Mouse (Mus musculus): ENCODE results near the gene Spag4.

Gene Spag4

GRCm38 (mm10) chr2:156065099-156066041 is at the start of gene Spag4:
Gene Spag4, plus strand, starts transcription at chr2:156065175.
- DNase-seq (ENCODE audit: low spot score), result peak; percentile 86

DNA sequence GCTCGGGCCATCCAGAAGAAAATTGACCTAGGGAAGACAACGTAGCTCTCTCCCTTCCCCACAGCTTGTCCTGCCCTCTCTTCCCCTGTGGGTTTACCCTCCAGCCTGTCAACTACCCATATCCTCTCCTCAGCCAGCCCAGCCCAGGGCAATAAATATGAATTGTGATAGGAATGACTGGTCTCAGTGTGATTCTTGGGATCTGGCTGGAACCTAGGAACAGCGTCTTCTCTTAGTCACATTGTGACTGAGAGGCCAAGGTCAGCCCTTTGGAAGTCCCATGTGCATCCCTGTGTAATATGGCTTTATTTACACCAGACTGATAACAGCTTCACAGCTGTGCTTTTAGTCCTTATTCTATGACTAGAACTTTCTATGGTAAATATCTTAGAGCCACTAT is 46.9 kb upstream of the Spag4 start:
- DNase-seq (ENCODE audit: low spot score), result no peak

DNA sequence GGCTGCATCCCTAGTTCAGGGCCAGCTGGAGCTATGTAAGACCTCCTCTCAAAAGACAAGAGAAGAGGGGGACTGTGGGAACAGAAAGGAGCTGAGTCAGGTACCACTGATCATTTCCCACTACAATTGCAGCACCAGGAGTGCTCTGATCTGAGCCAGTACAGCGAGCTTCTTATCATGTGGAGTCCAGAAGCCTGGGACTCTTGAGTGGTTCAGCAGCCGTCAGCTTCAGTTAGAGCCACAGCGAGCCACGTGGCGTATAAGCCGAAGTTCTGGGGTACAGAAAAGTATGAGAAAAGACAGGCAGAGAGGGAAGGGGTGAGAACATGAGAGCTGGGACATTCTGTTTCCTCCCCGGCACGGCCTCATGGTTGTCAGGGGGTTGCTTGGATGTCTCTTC is 43.8 kb upstream of the Spag4 start:
- DNase-seq (ENCODE audit: low spot score), result no peak

- no peak for DNase-seq (ENCODE audit: low spot score)
Measured at GRCm38 (mm10) chr2:156021765-156022164, 43.2 kb upstream of the Spag4 start.

- no peak for DNase-seq (ENCODE audit: low spot score)
Measured at GRCm38 (mm10) chr2:156025482-156025881, 39.5 kb upstream of the Spag4 start.

DNA sequence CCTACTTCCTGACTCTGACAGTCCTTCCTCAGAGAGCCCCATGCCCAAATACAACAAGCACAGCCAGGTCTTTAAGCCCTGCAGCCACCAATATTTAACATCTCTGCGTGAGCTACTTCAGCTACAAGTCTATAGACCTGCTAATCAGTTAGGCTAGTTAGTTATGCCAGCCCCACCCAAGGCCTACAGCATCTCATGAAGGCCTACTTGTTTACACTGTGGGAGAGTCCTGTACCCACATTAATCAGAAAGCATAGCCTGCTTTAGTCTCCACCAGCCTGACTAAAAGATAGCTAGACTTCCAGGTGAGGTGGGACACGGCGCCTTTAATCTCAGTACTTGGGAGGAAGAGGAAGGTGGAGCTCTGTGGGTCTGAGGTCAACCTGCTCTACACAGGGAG is 25.6 kb upstream of the Spag4 start:
- no peak for DNase-seq (ENCODE audit: low spot score)

- DNase-seq (ENCODE audit: low spot score), result no peak
Measured at GRCm38 (mm10) chr2:156042903-156043302, 22.1 kb upstream of the Spag4 start.

DNA sequence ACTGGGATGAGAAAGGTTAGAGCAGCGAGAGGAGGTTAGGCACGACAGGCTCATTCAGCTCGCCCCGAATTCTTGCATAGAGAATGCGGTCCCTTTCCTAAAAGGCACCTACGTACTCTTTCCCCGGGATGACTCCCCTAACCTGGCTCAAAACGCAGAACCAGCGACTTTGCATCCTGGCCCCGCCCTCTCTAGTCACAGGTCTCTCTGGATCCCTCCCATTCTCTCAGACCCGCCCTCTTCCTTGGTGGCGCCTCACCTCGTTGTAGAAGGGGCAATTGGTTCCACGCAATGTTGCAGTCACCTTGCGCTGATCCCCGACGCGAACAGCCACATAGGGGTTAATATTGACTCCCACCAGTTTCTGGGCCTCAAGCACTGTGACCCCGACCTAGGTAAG is 17.0 kb upstream of the Spag4 start:
- peak; percentile 18 for DNase-seq (ENCODE audit: low spot score)

- no peak for DNase-seq (ENCODE audit: low spot score)
Measured at GRCm38 (mm10) chr2:156052816-156053215, 12.2 kb upstream of the Spag4 start, which contains the start of gene Fer1l4. Gene Fer1l4, minus strand, starts transcription at chr2:156052947.

DNA sequence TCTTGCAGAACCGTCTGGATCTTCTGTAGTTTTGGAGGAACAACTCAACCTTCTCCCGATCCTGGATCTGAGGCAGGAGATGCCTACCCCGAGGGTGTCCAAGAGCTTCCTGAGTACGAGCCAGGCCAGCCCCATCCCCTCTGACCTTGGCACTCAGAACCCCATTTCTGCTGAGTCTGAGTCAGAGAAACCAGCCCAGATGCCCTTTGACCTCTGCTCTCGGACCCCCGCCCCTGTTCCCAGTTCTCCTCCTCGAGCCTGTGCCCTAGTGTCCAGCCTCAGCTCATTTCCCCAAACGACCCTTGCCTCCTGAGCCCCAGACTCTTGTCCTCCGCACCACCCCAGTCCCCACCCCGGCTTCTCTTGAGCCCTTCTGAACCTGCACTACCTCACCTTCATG is 1.2 kb downstream of the Spag4 start:
- DNase-seq (ENCODE audit: low spot score), result no peak

- DNase-seq (ENCODE audit: low spot score), result no peak
Measured at GRCm38 (mm10) chr2:156067916-156068315, 2.9 kb downstream of the Spag4 start.

DNA sequence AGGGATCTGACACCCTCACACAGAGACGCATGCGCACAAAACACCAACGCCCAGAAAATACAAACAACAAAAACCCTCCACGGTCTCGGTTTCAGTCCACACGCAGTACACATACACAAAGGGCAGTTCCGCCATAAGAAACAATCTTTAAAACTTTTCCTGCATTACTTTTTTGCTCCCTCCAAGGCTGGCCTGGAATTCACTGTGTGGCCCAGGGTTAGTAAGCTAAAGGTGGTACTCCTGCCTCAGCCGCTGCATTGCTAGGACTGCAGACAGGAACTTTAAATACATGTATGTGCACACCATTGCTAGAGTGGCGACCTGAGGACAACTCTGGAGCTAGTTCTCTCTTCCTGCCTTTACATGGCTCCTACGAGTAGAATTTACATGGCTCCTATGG is 6.3 kb downstream of the Spag4 start:
- DNase-seq (ENCODE audit: low spot score), result no peak

DNA sequence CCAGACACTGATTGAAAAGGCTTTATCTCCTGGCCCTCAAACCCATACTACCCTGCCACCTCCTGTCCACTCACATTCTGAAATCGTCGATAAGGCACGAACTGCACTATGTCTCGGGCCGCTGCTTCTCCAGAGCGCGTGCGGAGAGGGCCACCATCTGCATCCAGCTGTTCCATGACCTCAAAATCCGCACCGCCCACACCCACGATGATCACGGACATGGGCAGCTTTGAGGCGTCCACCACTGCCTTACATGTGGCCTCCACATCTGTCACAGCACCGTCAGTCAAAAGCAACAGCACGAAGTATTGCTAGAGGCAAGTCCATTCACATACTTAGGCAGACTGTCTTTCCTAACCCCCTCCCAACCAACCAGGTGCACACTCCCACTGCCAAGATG is 8.8 kb downstream of the Spag4 start:
- no peak for DNase-seq (ENCODE audit: low spot score)

DNA sequence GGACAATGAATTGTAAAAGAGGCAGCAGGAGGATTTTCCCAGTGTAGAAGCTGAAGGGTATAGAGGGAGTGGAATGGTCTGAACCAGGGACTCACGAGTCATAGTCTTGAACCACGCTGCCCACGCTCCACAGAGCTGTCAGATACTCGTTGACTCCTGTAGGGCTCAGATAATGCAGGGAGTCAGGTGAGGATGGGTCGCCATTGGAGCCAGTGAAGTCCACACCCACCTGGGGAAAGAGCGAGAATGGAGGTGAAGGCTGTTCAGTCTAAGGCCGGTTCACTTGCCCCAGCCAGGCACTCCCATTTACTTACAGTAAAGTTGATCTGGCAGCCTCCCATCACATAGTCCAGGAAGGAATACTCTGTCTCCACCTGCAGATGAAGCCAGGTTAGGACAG is 12.5 kb downstream of the Spag4 start:
- DNase-seq (ENCODE audit: low spot score), result no peak

GRCm38 (mm10) chr2:156078421-156079182 is 13.6 kb downstream of the Spag4 start:
- DNase-seq (ENCODE audit: low spot score), result no peak

DNA sequence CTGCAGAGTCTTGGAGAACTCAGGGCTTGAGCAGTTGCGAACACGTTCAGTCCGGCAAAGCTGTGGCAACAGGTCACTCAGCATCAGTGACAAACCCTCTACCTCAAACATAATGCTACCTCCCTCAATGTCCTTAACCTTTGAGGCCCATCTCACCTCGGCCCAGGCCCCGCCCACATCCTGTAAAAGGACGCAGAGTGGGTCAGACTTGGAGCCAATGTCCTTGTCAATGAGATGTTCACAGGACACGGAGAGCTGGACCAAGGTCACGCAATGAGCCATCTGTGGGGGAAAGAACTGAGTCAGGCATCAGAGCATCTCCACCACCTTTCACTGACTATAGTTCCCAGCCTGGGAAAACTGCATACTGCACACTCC is 14.2 kb downstream of the Spag4 start:
- DNase-seq (ENCODE audit: low spot score), result no peak

DNA sequence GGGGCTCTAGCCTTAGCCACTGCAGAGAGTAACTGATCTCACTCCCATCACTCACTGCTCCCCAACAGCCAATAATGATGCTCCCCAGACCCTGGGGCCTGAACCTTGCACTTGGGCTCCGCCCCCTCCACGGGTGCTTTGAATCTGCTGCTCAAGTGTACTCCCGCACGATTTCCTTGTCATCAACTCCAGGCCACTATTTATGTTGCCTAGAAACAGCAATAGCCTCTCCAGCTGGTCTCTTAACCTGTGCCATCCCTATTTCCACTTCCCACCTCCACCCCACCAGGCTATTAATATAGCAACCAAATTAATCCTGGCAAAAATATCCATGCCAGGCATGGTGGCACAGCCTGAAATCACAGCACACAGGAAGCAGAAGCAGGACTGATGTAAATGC is 14.7 kb downstream of the Spag4 start:
- DNase-seq (ENCODE audit: low spot score), result no peak

GRCm38 (mm10) chr2:156080391-156080790 is 15.4 kb downstream of the Spag4 start:
- DNase-seq (ENCODE audit: low spot score), result no peak

DNA sequence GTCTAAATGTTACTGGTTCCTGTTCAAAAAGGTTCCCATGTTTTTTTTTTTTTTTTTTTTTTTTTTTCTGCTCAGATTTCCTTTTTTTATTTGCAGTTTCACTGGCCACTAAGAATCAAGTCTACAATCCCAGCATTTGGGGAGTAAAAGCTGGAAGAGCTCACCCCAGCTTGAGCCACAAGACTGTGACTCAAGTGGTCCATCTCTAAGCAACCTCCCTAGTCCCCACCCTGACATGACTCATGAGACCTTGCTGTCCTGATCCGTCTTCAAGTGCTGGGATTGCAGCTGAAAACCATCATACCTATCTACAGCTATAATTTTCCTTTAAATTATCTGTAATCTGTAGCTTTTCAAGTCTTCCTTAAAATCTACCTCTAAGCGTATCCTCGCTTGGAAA is 19.6 kb downstream of the Spag4 start:
- no peak for DNase-seq (ENCODE audit: low spot score)

DNA sequence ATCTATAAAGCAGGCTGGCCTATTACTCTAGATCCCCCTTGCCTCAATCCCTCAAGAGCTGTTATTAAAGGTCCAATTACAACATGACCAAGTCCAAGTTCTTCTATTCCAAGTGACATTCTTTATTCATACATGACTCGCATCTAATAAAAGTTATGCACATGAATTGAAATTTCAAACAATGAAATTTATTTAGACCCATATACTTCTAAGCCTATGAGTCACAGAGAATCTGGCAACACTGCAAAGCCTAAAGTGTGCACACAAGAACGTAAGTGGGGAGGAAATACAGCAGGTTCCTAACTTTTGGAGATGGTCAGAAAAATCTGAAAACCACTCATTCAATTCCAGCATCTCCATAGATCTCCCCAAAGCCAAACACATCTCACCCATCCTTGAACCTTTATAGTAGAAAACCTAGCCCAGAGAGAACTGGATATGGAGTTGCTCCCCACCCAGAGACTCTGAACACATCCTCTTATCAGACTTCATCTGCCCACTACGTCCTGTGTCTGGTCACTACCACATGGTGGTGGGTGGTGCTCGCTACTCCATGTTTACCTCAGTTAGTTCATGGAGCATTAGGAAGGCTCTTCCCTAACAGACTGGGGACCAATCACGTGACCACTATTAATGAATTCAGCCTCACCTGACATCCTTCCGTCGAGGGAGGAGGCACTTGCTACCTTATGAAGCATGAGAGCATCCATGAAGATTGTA is 22.6 kb downstream of the Spag4 start:
- no peak for DNase-seq (ENCODE audit: low spot score)

DNA sequence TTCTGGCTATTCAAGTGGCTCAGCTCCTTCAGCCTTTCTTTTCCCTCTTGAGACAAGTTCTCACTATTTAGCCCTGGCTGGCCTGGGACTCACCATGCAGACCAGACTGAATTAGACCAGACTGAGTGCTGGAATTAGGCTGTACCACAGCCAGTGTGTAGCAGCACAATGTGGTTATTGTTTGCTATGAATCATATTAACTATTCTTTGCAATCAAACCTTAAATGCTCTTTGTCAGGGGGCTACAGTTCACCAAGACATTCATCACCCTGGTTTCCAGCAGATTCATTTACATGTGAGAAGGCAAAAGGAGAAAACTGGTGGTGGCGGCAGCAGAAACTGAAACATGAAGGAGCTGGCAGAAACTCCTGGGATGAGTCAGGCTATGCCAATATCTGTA is 24.8 kb downstream of the Spag4 start:
- no peak for DNase-seq (ENCODE audit: low spot score)

- DNase-seq (ENCODE audit: low spot score), result no peak
Measured at GRCm38 (mm10) chr2:156091926-156092325, 27.0 kb downstream of the Spag4 start.
